ENCODE assay signal across 17 mouse cellular contexts in the genomic region with DNA sequence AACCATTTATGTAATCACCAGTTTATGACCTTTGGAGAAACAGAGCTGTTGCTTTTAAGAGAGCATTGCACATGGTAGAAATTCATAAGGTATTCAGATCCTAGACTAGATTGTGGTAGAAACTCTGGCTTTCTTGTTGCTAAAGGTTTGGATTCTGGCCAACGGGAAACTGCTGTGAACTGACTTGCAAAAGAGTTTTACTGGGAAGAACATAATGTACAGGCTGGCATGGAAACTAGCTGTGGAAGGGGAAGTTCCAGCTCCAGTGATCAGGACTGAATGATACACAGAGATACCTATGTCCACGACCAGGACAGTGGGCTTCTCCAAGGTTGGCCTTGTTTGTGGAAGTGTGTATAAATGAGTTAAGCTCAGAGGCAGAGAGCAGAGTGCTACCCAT.
A peak's percentile ranks its signal among the peaks of the same experiment; 100 is the strongest.
DNase-seq lines count a peak whose midpoint lies in the region; ATAC-seq lines count a peak whose summit lies in the region.
"Had no signal": no experiment of that assay in that cellular context is flagged by ENCODE, and none has a peak within 500 bp of the region (broad histone marks: within the 10 kb centered on the region; RNA-seq: fewer than 3 reads in every experiment).

No protein-coding gene starts in this region.

- ATAC-seq in frontal cortex, adult (ENCODE audit: low TSS enrichment) = peak; percentile 78
- ATAC-seq: forebrain, embryonic 13.5 days; intestine, embryonic 16.5 days; liver, embryonic 12.5 days; midbrain, embryonic 15.5 days had no signal

- intact Hi-C loops in left cerebral cortex, postnatal 4 days (cut with DNase I) = no loop called here

- DNase-seq in frontal cortex, postnatal 25 days (ENCODE audit: low spot score in 2 of 2) = no peak
- DNase-seq in left cerebral cortex, adult 18-20 months (ENCODE audit: low spot score in 2 of 2) = peak; percentile 10 to 13
- no peak for DNase-seq in left cerebral cortex, postnatal 4 days
- peak; percentile 45 for DNase-seq in right cerebral cortex, adult 18-20 months
- DNase-seq in right cerebral cortex, postnatal 25 days = no peak
- peak; percentile 6 for DNase-seq in right cerebral cortex, postnatal 4 days
- DNase-seq in gastrocnemius, postnatal 4 days (ENCODE audit: low spot score in 2 of 2) = no peak
- DNase-seq: adrenal gland, adult 2 months; cerebellum, postnatal 25 days; heart, adult 11 months; lung, postnatal 4 days; retina, postnatal 1 day had no signal

Comparison
In these comparisons a context has a peak if more than half of its experiments do, and no peak if none do; other contexts are left out.
1. DNase-seq: peak in left cerebral cortex, adult 18-20 months (2 of 2), right cerebral cortex, adult 18-20 months (single experiment) and right cerebral cortex, postnatal 4 days (single experiment); none in frontal cortex, postnatal 25 days (0 of 2), left cerebral cortex, postnatal 4 days (single experiment), right cerebral cortex, postnatal 25 days (single experiment) and gastrocnemius, postnatal 4 days (0 of 2).